Mouse (Mus musculus) fibroblast of lung, adult 2 months (primary cell): Measurements from ENCODE around the gene Mettl11b.
A peak's percentile ranks its signal among the peaks of the same experiment; 100 is the strongest.
"Not testable (repeated sequence)": the region's sequence is repeated elsewhere in the genome, so short reads cannot be mapped to it uniquely, and the experiment has no call there.

Source experiments
- DNase-seq: peaks from one replicate; pipeline ENCODE4 v3.0.0-alpha.2; 2011; ENCODE audit warnings: low read depth

Mettl11b gene

DNA sequence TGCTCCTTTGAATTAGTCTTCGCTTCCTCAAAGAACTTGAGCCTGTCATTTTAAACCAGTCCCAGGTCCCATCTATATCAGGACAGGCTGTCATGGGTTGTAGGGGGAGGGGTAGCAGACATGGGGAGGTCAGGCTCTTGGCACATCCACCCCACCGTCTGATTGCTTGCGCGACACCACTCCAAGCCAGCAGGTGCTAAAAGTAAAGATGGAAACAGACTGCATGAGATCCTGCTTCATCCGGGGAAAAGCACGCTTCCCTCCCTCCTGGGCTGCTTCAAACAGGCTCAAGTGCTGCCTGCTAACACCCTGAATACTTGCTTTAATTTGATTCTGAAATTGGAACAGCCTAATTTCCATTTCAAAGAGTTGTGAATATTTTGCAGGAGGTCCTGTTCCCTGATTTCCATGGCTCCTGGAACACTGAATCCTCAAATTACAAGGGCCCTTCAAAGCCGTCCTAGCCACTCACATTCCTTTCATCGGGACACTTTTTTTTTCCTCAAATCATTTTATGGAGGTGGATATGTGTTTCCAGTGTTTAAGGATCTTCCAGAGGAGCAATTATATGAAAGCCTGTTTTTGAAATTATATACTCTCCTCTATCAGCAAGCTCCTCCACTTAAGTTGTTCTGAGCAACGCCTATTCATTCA, at the start of gene Mettl11b:
Gene Mettl11b, minus strand, starts transcription at position 127 of the 654 bp plus-strand sequence.
- DNase-seq, result no peak

DNA sequence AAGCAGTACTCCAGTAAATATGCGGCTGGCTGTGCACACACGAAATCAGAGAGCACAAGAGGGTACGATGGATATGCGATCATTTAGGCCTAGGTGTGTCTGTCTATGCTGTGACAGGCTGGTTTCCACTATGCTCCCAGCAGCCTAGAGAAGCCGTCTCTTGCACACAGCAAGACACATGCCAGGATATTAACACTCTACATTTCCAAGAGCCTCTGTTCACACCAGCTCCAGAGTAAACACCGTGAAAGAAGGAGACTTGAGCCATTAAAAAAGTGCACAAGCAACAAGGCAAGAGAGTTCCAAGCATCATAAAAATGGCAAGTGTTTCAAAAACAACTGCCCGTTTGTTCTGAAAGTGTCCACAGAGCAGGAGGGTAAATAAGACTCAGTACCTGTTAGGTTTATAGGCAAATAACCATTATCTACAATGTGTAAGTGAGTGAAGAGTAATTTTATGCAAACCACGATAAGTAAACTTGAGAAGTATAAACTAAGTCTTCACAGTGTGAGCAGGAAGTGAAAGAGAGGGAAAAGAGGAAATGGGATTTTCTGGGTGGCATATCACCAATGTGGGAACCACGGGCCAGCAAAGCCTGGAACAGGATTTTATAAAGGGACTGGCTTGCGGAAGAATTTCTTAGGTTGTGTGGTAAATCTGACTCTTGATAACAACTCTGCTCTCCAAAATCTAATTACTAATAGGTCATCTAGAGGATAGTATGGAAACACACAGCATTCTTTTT, 32.6 kb upstream of the Mettl11b start:
- no peak for DNase-seq

DNA sequence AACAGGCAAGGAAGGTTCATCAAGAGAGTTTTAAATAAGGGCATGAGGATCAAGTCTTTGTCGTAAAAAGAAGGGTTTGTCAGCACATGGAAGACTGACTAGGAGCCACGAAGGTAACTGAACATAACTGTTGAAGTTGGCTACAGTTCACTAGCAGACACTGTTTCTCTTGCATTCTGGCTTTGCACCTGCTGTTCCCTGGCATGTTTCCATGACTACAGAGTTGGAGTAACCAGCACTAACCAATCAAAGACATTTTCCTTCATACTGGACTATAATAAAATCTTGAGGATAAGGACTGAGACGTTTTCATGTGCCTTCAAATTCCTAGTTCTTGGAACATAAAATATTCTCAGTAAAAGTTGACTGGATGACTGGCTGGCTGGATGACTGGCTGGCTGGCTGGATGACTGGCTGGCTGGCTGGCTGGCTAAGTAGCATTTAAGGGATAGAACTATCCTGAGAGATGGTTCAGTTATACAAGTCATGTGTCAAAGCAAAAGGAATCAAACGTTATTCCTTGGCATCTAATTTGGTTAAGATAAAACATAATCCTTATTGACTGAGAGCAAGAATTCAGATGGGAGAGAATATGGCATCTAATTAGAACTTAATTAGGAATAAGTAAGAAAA, 26.4 kb upstream of the Mettl11b start:
- DNase-seq, result no peak

DNA sequence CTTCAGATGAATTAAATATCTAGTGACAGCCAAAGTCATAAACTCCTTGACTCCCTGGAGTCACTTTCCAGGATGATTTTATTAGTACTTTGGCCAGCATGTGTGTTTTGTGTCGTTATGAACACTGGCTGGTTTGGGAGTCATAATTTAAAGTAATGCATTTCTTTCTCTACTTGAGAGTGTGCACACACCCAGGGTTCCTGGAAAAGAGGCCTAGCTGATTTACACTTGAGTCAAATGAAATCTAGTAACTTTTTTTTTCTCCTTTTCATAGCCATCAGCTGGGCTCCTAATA, 12.2 kb upstream of the Mettl11b start:
- no peak for DNase-seq

DNA sequence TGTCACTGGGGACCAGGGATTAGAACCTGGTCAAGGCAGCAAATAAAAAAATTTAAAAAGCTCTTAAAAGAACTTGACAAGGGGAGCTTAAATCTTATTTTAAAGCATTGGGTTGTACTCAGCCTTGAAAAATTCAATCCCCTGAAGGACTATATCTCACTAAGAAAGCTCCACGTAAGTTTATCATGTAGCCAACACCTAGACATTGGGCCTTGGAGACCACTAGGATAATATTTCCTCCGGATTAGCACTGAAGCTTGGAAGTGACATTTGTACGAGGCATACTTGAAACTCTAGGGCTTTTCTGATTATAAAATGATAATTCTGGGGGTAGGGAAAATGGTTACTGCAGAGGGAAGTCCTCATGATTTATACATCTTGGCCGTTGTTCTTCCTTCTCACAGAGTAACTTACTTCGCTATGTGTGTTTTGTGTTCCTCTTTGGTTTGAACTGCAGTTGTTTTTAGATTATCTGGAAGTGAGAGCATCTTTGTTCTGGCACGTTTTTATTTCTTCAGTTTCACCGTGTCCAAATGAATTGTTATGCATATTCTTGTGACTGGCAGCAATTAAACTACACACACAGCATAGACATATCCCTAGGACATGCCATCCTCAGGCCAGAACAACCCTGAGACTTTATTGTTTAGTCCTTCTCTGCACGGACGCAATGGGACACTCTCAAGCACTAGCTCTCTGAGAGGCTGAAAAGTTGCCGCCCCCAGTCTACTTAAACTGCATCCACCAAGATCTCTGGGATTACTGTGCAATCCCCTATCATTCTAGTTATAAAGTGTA, 11.6 kb upstream of the Mettl11b start:
- no peak for DNase-seq

DNA sequence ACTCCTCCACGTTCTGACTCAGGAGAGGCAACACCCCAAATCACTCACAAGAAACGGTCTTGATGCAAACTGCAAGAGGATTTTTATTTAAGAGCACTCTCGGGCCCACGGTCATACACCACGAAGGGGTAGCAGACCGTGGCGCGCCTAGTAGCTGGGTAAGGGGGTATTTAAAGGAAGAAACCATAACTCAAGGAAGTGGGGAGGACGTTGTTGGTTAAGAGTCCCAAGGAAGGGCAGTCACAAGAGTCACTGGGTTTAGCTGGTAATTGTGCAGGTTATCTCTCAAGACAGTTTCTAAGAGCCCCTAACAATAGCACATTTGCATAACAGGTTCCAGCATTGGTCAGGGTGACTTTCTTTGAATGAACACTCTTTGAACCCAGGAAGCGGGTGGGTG, 6.1 kb upstream of the Mettl11b start:
- not testable (repeated sequence) for DNase-seq

DNA sequence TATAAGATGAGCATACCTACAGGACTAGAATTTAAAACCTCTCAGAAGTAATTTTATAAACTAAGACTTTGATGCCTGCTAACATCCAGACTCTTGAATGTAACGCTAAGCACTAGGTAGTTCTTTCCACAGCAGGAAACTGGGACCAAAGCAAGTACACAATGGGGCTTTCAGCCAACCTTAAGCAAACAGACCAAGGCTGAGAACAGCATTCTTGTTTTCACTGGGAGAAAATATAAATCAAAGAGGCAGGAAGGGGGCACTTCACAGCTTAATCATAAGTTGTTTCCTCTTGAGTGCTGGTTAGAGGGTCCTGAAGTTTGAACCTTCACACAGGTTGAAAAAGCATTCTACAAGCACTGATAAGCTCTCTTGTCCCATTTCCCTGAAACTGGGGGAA, 1.1 kb downstream of the Mettl11b start:
- DNase-seq, result no peak

DNA sequence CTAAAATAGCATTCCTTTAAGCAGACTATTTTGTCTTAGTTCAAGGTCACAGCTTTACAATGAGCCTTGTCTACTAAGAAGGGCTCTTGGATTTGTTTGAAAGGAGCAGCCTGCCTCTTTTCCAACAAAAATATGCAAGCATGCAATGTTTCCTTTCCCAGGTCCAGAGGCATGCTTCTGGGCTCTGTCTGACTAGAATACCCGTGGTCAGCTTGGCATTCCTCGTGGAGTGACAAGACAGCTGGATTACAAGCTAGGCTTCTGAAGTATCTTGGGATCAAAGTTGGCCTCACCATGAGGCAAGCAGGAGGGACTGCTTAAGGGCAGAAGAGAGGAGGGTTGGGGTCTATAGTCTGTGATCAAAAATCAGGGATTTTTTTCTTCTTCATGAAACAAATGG, 16.4 kb downstream of the Mettl11b start:
- DNase-seq, result peak; percentile 44

DNA sequence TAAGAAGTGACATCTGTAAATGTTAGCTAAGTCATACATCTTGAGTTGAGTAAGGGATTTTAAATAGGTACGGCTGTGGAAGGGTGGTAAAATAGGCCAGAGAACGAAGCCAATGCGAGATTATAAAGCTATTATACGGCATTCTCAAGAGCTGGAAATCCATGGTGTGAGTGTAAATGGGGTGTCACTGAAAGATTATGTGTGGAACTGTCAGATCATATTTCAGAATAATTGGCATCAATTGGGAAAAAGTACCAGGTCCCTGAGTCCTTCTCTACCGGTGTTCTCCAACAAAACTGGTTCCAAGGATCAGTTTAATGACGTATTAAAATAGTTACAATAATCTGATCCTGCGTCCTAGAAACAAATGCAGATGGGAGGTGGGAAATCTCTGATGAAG, 24.5 kb downstream of the Mettl11b start:
- DNase-seq, result no peak

DNA sequence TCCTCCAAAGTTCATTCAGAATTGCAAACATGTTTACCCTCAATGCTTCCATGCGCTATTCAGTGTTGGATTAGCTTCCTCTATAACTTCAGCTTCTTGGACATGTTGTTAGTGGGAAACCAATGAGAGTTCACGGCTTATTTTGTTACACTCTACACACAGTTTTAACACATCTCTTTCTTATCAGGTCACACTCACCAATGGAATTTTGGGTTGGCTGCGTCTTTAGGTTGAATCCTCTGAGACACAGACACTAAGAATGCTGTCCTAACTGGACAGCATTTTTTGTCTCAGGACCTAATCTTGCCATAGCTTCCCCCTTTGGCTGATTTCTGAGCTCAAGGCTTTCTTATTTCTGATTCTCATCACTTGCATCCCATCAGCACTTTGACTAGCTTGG, 25.3 kb downstream of the Mettl11b start:
- DNase-seq, result no peak

DNA sequence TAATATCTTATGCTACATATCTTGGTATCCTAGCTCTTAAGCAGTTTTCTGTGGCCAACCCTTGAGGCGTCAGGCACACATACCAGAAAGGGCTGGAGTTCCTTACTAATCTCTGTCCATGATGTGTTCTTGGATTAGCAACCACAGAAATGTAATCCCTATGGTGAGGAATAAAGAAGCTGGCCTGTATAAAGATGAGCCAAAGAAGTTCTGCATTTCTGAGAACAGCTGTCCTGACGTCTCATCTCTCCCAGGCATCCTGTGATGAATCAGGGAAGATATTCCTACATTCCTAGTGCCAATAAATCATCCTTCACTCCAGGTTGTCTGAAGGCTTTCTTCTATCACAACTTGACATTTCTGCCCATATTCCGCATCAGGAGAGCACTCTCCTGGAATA, 33.2 kb downstream of the Mettl11b start:
- DNase-seq, result no peak

DNA sequence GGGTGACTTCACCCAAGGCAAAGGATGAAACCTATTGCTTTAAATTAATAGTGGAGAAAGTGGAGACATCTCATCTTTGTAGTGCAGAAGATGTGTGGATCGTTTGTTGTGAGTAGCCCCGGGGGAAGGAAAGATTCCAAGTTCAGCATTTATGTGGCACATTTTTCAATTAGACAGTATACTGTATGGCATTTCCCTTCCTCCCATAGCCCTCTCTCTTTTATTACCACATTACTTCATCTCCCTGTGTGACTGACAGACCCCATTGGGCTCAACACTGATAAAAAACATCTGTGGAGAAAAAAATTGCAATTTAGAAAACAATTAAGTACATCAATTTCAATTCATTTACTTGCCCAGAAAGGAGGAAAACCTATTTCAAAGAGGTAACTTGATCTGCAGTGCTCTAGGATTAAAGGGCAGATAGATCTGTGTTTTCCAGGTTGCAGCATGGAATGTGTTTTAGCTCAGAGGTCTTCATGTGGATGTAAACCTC, 42.0 kb downstream of the Mettl11b start:
- no peak for DNase-seq

DNA sequence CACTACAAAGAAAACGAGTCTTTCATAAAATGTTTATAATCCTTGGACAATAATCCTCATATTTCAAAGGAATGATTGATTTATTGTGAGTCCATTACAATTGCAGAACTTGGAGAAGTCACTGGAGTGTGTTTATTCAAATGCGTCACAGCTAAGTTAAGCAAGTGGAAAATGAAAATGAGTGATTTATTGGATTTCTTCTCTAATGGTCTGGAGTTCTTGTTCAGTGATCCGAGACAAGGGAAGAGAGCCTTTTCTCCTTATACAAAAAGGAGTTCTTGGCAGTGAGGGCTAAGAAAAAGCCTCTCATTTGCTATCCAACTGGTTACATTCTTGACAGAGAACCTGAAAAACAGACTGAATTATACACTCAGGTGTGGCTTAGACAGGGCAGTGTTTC, 42.9 kb downstream of the Mettl11b start:
- no peak for DNase-seq

DNA sequence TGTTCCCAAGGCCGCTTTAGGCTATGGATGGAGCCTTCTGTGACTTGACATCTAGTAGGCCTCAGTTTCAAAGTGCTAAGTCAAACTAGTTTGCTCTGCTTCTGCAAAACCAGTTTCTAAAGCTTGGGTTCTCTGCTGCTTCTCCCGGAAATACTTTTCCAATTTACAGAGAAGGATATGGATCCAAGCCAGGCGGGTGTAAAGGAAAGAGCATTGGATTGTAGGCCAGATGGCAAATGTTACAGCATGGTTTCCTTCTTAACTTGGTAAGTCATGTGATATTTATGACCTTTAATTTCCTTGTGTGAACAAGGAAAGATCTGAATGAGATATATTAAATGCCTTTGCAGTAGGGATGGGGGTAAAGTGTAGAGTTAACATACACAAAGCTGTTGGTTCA, 52.2 kb downstream of the Mettl11b start:
- no peak for DNase-seq

DNA sequence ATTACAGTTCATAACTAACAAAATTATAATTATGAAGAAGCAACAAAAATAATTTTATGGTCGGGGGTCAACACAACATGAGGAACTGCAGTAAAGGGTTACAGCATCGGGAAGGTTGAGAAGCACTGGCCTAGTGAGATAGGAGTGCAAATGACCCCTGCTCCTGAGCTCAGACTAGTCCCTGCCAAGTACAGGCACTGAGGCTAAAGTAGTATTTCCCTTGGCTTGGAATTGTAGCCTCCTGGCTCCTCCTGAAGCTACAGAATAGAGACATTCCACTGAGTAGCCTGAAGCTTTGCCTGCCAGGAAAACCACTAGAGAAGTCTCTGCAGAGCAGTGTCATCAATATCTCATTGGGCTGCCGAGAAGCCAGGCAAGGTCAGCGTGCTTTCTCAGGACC, 53.7 kb downstream of the Mettl11b start:
- DNase-seq, result no peak

DNA sequence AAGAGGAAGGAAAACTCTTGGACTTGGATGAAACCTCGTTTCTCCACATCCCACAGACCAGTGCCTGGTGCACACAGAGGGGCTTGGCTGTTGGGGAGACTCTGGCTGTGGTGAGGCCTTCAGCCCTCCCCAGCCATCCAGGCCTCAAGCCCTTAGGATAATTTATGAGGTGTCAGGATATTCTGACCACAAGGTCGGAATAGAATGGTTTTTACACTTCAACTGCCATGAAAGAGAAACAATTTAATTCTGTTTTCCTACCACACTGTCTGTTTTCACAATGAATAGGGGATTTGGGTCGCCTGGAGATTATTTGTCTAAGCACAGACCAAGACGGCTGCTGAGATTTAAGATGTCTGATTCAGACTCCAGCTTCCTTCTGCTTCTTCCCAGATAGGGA, 54.3 kb downstream of the Mettl11b start:
- DNase-seq, result no peak

DNA sequence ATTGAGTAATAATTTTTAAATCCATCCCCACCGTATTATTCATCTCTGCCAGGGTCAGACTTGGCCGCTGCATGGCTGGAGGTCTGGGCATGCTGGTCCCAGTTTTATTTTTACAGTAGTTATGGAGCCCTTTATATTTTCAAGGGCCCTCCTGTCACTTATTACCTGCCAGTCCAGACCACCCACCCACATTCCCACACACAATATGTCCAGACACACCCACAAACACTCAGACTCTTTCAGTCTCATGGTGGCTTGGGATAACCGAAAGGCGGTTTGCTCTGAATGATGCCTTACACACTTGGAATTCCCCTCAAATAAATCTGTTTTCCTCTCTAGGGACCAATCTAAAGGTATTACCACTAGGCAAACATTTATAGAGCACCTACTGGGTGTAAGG, 55.1 kb downstream of the Mettl11b start:
- no peak for DNase-seq

DNA sequence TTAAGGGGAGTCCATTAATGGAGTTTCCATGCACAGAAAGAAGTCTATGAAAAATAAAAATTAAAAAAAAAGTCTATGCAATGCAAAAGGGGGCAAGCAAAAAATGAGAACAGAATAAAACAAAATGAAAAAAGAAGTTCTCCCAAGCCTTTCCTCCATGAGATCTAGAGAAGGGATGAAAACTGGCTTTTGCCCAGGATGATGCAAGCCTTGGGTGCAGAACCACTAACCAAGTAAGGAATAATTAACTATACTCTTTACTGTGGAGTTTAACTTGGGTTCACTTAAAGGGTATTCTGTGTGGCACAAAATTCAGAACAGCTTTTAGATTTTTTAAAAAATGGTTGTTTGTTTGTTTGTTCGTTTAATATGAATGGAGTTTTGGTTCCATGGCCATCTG, 62.6 kb downstream of the Mettl11b start:
- DNase-seq, result no peak

DNA sequence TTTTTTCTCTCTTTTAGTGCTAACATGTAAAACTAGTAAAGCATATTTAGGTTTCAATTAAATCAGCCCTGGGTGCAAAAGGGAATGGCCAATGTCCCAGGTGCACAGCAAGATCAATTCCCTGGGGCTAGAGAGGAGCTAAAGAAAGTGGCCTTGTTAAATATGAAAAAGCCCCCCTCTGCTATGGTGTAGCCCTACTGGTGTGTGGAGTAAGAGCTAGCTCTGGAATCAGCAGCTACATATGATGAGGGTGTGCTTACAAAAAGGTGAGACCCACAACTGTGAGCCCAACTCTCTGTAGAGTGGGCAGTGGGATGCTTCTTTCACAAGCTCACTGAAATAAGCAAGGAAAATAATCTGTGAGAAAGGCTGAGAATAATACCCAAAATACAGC, 66.5 kb downstream of the Mettl11b start:
- no peak for DNase-seq

DNA sequence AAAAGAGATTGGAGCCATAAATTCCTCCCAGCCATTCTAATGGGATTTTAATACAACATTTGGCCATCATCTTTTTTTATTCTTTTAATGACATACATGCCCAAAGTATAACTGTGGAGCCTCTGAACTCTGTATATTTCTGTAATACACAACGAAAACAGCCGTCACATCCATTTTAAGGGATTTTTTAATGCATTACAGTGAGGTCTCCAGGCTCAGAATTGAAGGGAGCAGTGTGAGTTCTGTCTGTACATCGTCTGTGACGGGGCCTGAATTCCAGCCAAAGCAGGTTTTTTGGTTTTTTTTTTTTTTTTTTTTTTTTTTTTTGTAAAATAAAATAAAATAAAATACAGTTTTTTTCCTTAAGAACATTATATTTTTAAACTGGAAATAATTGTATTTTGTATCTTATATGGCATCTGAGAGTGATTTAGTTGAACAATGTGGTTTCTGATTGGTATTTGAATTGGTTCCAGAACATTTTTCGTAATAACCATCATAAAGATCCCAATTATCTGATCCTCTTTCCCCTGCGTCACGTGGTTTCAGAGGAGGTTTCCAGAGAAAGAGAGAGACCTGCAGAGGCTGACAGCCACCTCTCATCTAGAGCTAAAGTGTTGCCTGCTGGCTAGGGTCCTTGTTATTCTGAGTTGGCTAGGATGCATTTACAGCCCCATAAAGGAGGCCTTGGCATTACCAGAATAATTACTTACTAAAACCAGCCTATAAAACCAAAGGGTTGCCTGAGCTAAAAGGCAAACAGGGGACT, 67.1 kb downstream of the Mettl11b start:
- DNase-seq, result no peak

DNA sequence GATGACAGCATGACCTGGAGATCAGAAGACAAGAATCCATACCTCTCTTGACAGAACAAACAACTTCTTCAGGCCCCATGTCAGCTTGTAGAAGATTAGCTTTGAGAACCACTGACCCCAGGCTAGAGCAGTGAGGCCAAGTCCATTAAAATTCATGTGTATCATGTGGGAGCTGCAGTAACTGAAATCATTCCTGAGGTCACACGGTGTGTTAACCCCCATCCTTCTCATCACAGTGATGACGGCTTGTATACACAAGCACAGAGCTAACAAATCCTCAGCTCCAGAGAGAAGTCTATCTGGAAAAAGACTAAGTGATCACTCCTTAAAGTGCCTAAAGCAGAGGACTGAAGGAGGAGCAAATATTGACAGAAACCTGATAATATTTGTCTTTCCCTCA, 68.0 kb downstream of the Mettl11b start:
- no peak for DNase-seq

DNA sequence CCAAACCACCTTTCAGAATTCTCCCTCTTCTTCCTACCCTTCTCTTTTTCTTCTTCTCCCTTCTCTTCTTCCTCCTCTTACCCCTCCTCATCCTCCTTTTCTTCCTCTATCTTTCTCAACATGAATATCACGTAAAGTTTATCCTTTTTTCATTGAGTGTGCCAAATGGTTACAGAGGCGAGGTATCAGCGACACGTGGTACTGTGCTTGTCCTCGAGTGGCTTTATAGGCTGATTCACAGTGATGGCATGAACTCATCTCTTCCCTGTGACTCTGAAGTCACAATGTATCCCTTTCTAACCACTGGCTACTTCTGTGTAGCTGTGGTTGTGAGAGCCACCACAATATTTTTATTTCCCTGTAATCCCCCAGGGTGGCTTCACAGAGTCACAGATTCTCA, 68.6 kb downstream of the Mettl11b start:
- DNase-seq, result no peak
